Mouse (Mus musculus) liver, postnatal 0 days (tissue): ENCODE measurements around the gene Gm49373. TPM values are rescaled to one million over a fixed set of nuclear protein-coding genes. Genes with fewer than 3 reads are reported as not detected.

Source experiments
- ATAC-seq: fragments of 200-750 bp; cut with Nextera tagmentation; 2 replicates; pipeline ENCODE4 v1.8.0; 2017; ENCODE audit warnings: mild to moderate bottlenecking, moderate library complexity
- DNase-seq: peaks from one replicate; pipeline ENCODE4 v3.0.0-alpha.2; 2016
- H3K27ac ChIP-seq: fragments of 300-500 bp; sonication (generic); 2 replicates; pipeline ENCODE4 v1.5.1; 2014; ENCODE audit warnings: antibody characterized with exemption, moderate library complexity, mild to moderate bottlenecking, low read depth
- H3K27me3 ChIP-seq: fragments of 300-500 bp; sonication (generic); 2 replicates; pipeline ENCODE4 v1.6.1; 2014; ENCODE audit warnings: low read length, control low read depth, mixed read lengths; ENCODE audit not compliant: insufficient read depth
- H3K36me3 ChIP-seq: fragments of 300-500 bp; sonication (generic); replicated peaks from 2 replicates; pipeline ENCODE4 v1.6.1; 2014; ENCODE audit warnings: mild to moderate bottlenecking, control low read depth, low read length, moderate library complexity, mixed read lengths; ENCODE audit not compliant: insufficient read depth
- H3K4me1 ChIP-seq: fragments of 300-500 bp; sonication (generic); 2 replicates; pipeline ENCODE4 v1.6.1; 2014; ENCODE audit warnings: antibody characterized with exemption, mild to moderate bottlenecking, control low read depth; ENCODE audit not compliant: insufficient read depth
- H3K4me2 ChIP-seq: fragments of 300-500 bp; sonication (generic); 2 replicates; pipeline ENCODE4 v1.6.1; 2014; ENCODE audit warnings: low read depth, mild to moderate bottlenecking, low read length, moderate library complexity, mixed read lengths
- H3K4me3 ChIP-seq: fragments of 300-500 bp; sonication (generic); 2 replicates; pipeline ENCODE4 v1.5.1; 2014; ENCODE audit warnings: low read depth, low read length
- H3K9ac ChIP-seq: fragments of 300-500 bp; sonication (generic); replicated peaks from 2 replicates; pipeline ENCODE4 v1.6.1; 2014; ENCODE audit warnings: mild to moderate bottlenecking, moderate library complexity
- H3K9me3 ChIP-seq: fragments of 300-500 bp; sonication (generic); 2 replicates; pipeline ENCODE4 v1.6.1; 2016; ENCODE audit warnings: mild to moderate bottlenecking, control low read depth, low read length, mixed read lengths
- CTCF ChIP-seq: sonication (generic); IDR thresholded peaks from 2 replicates; pipeline ENCODE4 v1.5.1; 2016; ENCODE audit warnings: antibody characterized with exemption, low read depth
- EP300 ChIP-seq: IDR thresholded peaks from 2 replicates; pipeline ENCODE4 v1.6.1; 2016; ENCODE audit warnings: antibody characterized with exemption, low read depth, mild to moderate bottlenecking
- WGBS: fragments of 180-500 bp; shearing (Covaris S2); extraction: QIAGEN DNeasy Blood & Tissue Kit; methylation state at CpG from one replicate; pipeline ENCODE4 v1.1.7; 2014; ENCODE audit not compliant: insufficient replicate concordance; 5-methylcytosine and 5-hydroxymethylcytosine counted together
- polyA plus RNA-seq: library from polyadenylated mRNA; unstranded; fragments of >200 nt; fragmentation: Nextera tagmentation; extraction: Ambion mirVana; gene quantifications from 2 replicates; pipeline ENCODE4 v1.2.1, GENCODE M21; 2015

The Gm49373 gene
- 0.06 and 0.11 TPM in 2 replicates for polyA plus RNA-seq

DNA sequence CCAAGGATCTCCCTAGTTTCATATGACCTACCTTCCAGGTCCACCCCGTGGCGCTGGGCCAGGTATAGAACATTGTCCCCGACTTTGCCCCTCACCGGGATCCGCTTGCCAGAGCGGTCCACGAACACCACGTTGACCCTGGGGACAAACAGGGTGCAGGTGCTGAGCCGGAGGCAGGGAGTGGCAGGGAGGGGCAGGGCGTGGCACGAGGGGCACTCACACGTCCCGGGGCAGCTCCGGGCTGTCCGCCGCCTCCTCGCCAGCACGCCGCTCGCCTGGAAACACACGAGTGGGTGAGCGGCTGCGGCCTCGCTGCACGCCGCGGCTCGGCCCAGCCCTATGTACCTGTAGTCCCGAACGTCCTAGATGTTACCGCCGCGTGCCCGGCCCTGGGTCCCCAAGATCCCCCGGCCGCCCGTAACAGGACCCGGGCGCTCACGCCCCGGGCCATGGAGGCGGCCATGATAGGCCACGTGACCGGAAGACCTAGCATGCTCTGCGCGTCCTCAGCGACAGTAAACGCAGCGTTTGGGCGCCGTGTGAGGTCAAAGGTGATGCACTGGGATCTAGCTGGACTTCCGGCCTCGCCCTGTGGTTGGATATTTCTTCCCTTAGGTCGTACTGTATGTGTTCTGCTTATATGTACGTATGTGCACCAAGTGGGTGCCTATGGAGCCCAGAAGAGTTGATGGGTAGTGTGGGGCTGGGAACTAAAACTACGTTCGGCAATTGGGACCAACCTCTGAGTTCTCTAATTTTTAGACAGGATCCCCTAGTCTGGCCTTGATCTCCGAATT, at the start of gene Gm49373, which contains the start of gene Fdx1l:
Gene Gm49373 (minus strand): TSS at position 53 of the 797 bp plus-strand sequence.
Gene Fdx1l (minus strand): TSS at position 571 of the 797 bp plus-strand sequence.
- Histone ChIP-seq H3K27me3 (no peaks in the 10 kb centered on the region), H3K9me3 (no peaks in the 10 kb centered on the region), H3K9ac (peak within 1 kb of the TSS; percentile 69), H3K4me3 (peak within 1 kb of the TSS; percentile 68), H3K4me2 (peak within 1 kb of the TSS; percentile 88), H3K4me1 (peaks cover 16% of the 10 kb centered on the region), H3K27ac (peak within 1 kb of the TSS; percentile 64), H3K36me3 (peaks cover 28% of the 10 kb centered on the region)
- WGBS, result 2% methylated on average over 57 of the region's 58 CpGs
- peak; percentile 91 for DNase-seq
- ATAC-seq, result peak; percentile 96
- TF ChIP-seq EP300, result no peak
- TF ChIP-seq CTCF, result no peak

DNA sequence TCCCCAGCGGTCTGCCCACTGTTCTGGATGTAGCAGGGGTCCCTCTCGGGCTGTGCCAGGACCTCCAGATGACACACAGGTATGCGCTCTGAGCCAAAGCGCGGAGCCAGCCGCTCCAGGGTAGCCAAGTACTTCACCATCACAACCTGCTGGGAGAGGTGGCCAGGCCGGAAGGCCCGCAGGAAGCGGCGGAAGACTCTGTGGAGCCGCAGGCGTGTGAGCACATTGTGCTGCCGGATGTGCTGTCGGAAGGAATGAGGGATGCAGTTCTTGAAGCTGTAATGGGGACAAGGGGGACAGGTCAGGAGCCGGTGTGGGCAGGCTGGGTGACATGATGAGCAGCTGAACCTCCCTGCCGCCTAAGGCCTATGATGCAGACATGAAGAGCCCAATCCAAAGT, 48.6 kb upstream of the Gm49373 start:
- no peak overlapping the region for H3K9ac ChIP-seq
- no peak for TF ChIP-seq EP300
- no peak for TF ChIP-seq CTCF
- H3K4me3 ChIP-seq, result no peak overlapping the region
- no peak overlapping the region for H3K4me2 ChIP-seq
- no peak for ATAC-seq
- H3K36me3 ChIP-seq, result peaks cover 29% of the 10 kb centered on the region
- no peaks in the 10 kb centered on the region for H3K27me3 ChIP-seq
- H3K27ac ChIP-seq, result no peak overlapping the region
- 83% methylated on average over 16 of the region's 16 CpGs for WGBS
- no peak for DNase-seq
- H3K9me3 ChIP-seq, result no peaks in the 10 kb centered on the region
- peaks cover 5% of the 10 kb centered on the region for H3K4me1 ChIP-seq

DNA sequence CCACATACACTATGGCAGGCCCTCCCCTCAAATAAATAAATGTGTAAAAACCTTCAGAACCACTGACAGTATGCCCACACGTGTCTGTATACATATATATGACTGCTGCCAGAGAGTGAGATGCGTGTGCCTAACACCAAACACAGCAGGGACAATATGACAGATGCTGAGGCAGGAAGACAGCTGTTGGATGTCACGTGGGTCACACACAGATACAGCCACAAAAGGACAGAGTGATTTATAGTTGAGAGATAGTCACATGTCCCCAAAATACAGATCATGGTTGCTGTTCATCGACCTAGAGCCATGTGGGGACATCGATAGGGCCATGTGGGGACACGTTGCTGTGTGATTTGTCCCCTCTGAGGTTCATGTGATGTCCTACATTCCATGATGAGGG, 44.2 kb upstream of the Gm49373 start:
- peaks cover 13% of the 10 kb centered on the region for H3K36me3 ChIP-seq
- TF ChIP-seq CTCF (no peak), EP300 (no peak)
- no peaks in the 10 kb centered on the region for H3K4me1 ChIP-seq
- 74% methylated on average over 6 of the region's 6 CpGs for WGBS
- H3K9me3 ChIP-seq, result no peaks in the 10 kb centered on the region
- H3K9ac ChIP-seq, result no peak overlapping the region
- DNase-seq, result no peak
- H3K4me3 ChIP-seq, result no peak overlapping the region
- no peak for ATAC-seq
- no peak overlapping the region for H3K4me2 ChIP-seq
- no peak overlapping the region for H3K27ac ChIP-seq
- no peaks in the 10 kb centered on the region for H3K27me3 ChIP-seq

DNA sequence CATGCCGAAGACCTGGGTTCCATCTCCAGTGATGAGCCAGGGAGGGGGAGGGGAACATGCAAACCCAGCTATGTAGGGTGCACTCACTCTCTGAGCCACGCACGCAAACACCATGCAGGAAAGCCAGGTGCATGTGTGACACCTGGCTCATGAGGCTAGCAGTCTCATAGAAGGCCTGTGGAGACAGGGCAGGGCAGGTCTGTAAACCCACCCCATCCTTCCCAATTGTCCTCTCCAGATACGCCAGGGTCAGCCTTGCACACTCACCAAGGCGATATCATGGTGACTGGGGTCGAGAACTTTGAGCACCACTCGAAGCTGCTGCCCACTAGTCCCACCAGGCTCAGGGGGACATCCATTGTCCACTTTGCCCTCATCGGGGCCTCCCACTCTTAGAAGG, 42.2 kb upstream of the Gm49373 start:
- no peak for ATAC-seq
- WGBS, result 86% methylated on average over 8 of the region's 8 CpGs
- Histone ChIP-seq H3K9ac (no peak overlapping the region), H3K27ac (no peak overlapping the region), H3K4me1 (no peaks in the 10 kb centered on the region), H3K27me3 (no peaks in the 10 kb centered on the region), H3K4me2 (no peak overlapping the region), H3K9me3 (no peaks in the 10 kb centered on the region), H3K36me3 (0 out of 2 replicates have a peak, but pooled peaks cover 3% of the 10 kb centered on the region), H3K4me3 (no peak overlapping the region)
- no peak for DNase-seq
- TF ChIP-seq EP300 (no peak), CTCF (no peak)

DNA sequence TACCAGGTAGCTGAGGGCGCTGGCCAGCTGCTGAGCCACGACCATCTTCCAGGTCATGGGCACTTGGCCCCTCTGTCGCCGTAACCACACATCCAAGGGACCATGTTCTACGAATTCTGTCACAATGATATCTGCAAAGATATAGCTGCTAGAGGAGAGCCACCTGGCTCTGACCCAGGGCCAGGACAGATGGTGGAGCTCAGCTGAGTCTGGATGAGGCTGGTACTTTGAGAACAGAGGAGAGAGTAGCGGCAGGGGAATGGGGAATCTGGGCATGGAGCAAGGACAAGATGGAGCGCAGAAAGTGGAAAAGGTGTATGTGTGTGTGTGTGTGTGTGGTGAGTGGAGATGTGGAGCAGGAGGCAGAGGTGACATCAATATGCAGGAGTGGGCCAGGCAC, 41.3 kb upstream of the Gm49373 start:
- Histone ChIP-seq H3K36me3 (0 out of 2 replicates have a peak, but pooled peaks cover 4% of the 10 kb centered on the region), H3K27ac (no peak overlapping the region), H3K4me2 (no peak overlapping the region), H3K27me3 (no peaks in the 10 kb centered on the region), H3K9ac (no peak overlapping the region), H3K9me3 (no peaks in the 10 kb centered on the region), H3K4me3 (no peak overlapping the region), H3K4me1 (no peaks in the 10 kb centered on the region)
- ATAC-seq, result no peak
- WGBS, result 92% methylated on average over 7 of the region's 7 CpGs
- TF ChIP-seq CTCF (no peak), EP300 (no peak)
- no peak for DNase-seq

DNA sequence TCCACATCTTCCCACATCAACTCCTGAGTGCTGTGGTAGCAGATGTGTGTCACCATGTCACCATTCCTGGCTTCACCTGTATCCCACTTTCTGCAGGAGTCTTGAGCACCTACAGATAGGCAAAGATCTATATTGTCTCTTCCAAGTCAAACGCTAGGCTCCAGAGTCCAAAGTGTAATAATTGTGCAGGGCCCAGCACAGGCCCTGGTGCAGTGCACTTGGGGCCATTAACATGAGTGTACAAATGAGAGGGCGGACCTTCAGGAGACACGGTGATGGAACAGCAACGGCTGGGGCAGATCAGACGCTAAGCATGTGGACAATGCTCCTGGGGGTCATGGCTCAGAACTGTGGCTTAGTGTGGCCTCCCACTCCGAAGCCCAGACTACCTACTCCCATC, 40.9 kb upstream of the Gm49373 start:
- 75% methylated on average over 6 of the region's 6 CpGs for WGBS
- ATAC-seq (no peak), DNase-seq (no peak)
- Histone ChIP-seq H3K36me3 (0 out of 2 replicates have a peak, but pooled peaks cover 8% of the 10 kb centered on the region), H3K4me1 (no peaks in the 10 kb centered on the region), H3K4me2 (no peak overlapping the region), H3K9ac (no peak overlapping the region), H3K27ac (no peak overlapping the region), H3K9me3 (no peaks in the 10 kb centered on the region), H3K27me3 (no peaks in the 10 kb centered on the region), H3K4me3 (no peak overlapping the region)
- TF ChIP-seq CTCF, result no peak
- TF ChIP-seq EP300, result no peak
